Mouse (Mus musculus): Measurements from ENCODE around the gene Gngt1. TPM values are rescaled to one million over a fixed set of nuclear protein-coding genes. Genes with fewer than 3 reads are reported as not detected.

Gngt1 gene
- total RNA-seq, 2 experiments from 2014 or later: not detected

Other genes with a start within 250 kb of the Gngt1 start
- gene Calcr, start 229.1 kb upstream of the Gngt1 start, total RNA-seq (2015; ENCODE audit: low replicate concordance): not detected in 2 replicates
- not detected in 2 replicates for gene Calcr, start 229.1 kb upstream of the Gngt1 start, total RNA-seq (2017; ENCODE audit: low replicate concordance)
- gene Tfpi2, start 4.9 kb upstream of the Gngt1 start, total RNA-seq (2015; ENCODE audit: low replicate concordance): not detected in 2 replicates
- gene Tfpi2, start 4.9 kb upstream of the Gngt1 start, total RNA-seq (2017; ENCODE audit: low replicate concordance): not detected in 2 replicates
- 1.2 TPM in 1 of 2 replicates, not detected in the other for gene Gng11, start 10.1 kb downstream of the Gngt1 start, total RNA-seq (2015; ENCODE audit: low replicate concordance)
- gene Gng11, start 10.1 kb downstream of the Gngt1 start, total RNA-seq (2017; ENCODE audit: low replicate concordance): 1.3 TPM in 1 of 2 replicates, not detected in the other
- 20.8 and 21.7 TPM in 2 replicates for gene Bet1, start 93.2 kb downstream of the Gngt1 start, total RNA-seq (2015; ENCODE audit: low replicate concordance)
- 8.1 and 13.1 TPM in 2 replicates for gene Bet1, start 93.2 kb downstream of the Gngt1 start, total RNA-seq (2017; ENCODE audit: low replicate concordance)